Mouse (Mus musculus): ENCODE results near the gene Fscn1. TPM values are rescaled to one million over a fixed set of nuclear protein-coding genes. Genes with fewer than 3 reads are reported as not detected.

Gene Fscn1
- 520 and 537 TPM in 2 replicates for polyA plus RNA-seq (2014; fragmentation: Nextera tagmentation; extraction: Ambion mirVana)

- no peaks in the 10 kb centered on the region for H3K9me3 ChIP-seq (replicated peaks; ENCODE audit: control insufficient read depth, low read length)
- peak; percentile 63 for ATAC-seq (replicated peaks; ENCODE audit: insufficient number of reproducible peaks, low FRiP score, low TSS enrichment, low read depth)
- peak within 1 kb of the TSS; percentile 97 for H3K27ac ChIP-seq (replicated peaks; ENCODE audit: low read depth, low read length)
- H3K4me2 ChIP-seq (ENCODE audit: low read depth, low read length) = peak within 1 kb of the TSS; percentile 89
- no peaks in the 10 kb centered on the region for H3K27me3 ChIP-seq (ENCODE audit: control insufficient read depth, insufficient read depth, low read length)
- H3K4me3 ChIP-seq (ENCODE audit: low read depth, low read length) = peak within 1 kb of the TSS; percentile 100
- H3K4me1 ChIP-seq (ENCODE audit: control insufficient read depth, insufficient read depth, low read length) = peaks cover 3% of the 10 kb centered on the region
- H3K36me3 ChIP-seq (replicated peaks; ENCODE audit: control insufficient read depth, insufficient read depth, low read depth, low read length) = no peaks in the 10 kb centered on the region; the same call in 1 of the 2 replicates
- peak within 1 kb of the TSS; percentile 98 for H3K9ac ChIP-seq (replicated peaks; ENCODE audit: low read length)
- DNase-seq (ENCODE audit: low spot score) = peak; percentile 94
- 7% methylated on average over 44 of the region's 44 CpGs for WGBS
Measured at GRCm38 (mm10) chr5:142959576-142960556, at the start of gene Fscn1. Fscn1 (plus strand) TSS chr5:142960343.

GRCm38 (mm10) chr5:142911629-142912028, 48.5 kb upstream of the Fscn1 start:
- Histone ChIP-seq H3K4me1 (ENCODE audit: control insufficient read depth, insufficient read depth, low read length) (no peaks in the 10 kb centered on the region; the same call in 1 of the 2 replicates), H3K9ac (replicated peaks; ENCODE audit: low read length) (no peak overlapping the region), H3K27ac (replicated peaks; ENCODE audit: low read depth, low read length) (no peak overlapping the region), H3K4me3 (ENCODE audit: low read depth, low read length) (no peak overlapping the region), H3K27me3 (ENCODE audit: control insufficient read depth, insufficient read depth, low read length) (no peaks in the 10 kb centered on the region), H3K9me3 (replicated peaks; ENCODE audit: control insufficient read depth, low read length) (no peaks in the 10 kb centered on the region), H3K36me3 (replicated peaks; ENCODE audit: control insufficient read depth, insufficient read depth, low read depth, low read length) (no peaks in the 10 kb centered on the region), H3K4me2 (ENCODE audit: low read depth, low read length) (no peak overlapping the region)
- ATAC-seq (replicated peaks; ENCODE audit: insufficient number of reproducible peaks, low FRiP score, low TSS enrichment, low read depth) (no peak), DNase-seq (ENCODE audit: low spot score) (no peak)
- WGBS = 76% methylated on average over 2 of the region's 2 CpGs

GRCm38 (mm10) chr5:142912320-142912719, 47.8 kb upstream of the Fscn1 start:
- H3K9me3 ChIP-seq (replicated peaks; ENCODE audit: control insufficient read depth, low read length) = no peaks in the 10 kb centered on the region
- ATAC-seq (replicated peaks; ENCODE audit: insufficient number of reproducible peaks, low FRiP score, low TSS enrichment, low read depth) (no peak), DNase-seq (ENCODE audit: low spot score) (no peak)
- no peak overlapping the region for H3K4me2 ChIP-seq (ENCODE audit: low read depth, low read length)
- H3K4me1 ChIP-seq (ENCODE audit: control insufficient read depth, insufficient read depth, low read length) = no peaks in the 10 kb centered on the region; the same call in 1 of the 2 replicates
- H3K36me3 ChIP-seq (replicated peaks; ENCODE audit: control insufficient read depth, insufficient read depth, low read depth, low read length) = no peaks in the 10 kb centered on the region
- no peak overlapping the region for H3K27ac ChIP-seq (replicated peaks; ENCODE audit: low read depth, low read length)
- H3K27me3 ChIP-seq (ENCODE audit: control insufficient read depth, insufficient read depth, low read length) = no peaks in the 10 kb centered on the region
- no peak overlapping the region for H3K4me3 ChIP-seq (ENCODE audit: low read depth, low read length)
- WGBS = 95% methylated on average over 3 of the region's 3 CpGs
- H3K9ac ChIP-seq (replicated peaks; ENCODE audit: low read length) = no peak overlapping the region

GRCm38 (mm10) chr5:142912739-142913138, 47.4 kb upstream of the Fscn1 start:
- DNase-seq (ENCODE audit: low spot score) = no peak
- 84% methylated on average over 4 of the region's 4 CpGs for WGBS
- H3K27me3 ChIP-seq (ENCODE audit: control insufficient read depth, insufficient read depth, low read length) = no peaks in the 10 kb centered on the region
- no peaks in the 10 kb centered on the region for H3K9me3 ChIP-seq (replicated peaks; ENCODE audit: control insufficient read depth, low read length)
- no peak overlapping the region for H3K27ac ChIP-seq (replicated peaks; ENCODE audit: low read depth, low read length)
- H3K4me2 ChIP-seq (ENCODE audit: low read depth, low read length) = no peak overlapping the region
- H3K4me3 ChIP-seq (ENCODE audit: low read depth, low read length) = no peak overlapping the region
- no peaks in the 10 kb centered on the region for H3K36me3 ChIP-seq (replicated peaks; ENCODE audit: control insufficient read depth, insufficient read depth, low read depth, low read length)
- H3K9ac ChIP-seq (replicated peaks; ENCODE audit: low read length) = no peak overlapping the region
- no peaks in the 10 kb centered on the region; the same call in 1 of the 2 replicates for H3K4me1 ChIP-seq (ENCODE audit: control insufficient read depth, insufficient read depth, low read length)
- no peak for ATAC-seq (replicated peaks; ENCODE audit: insufficient number of reproducible peaks, low FRiP score, low TSS enrichment, low read depth)

- no peaks in the 10 kb centered on the region for H3K4me1 ChIP-seq (ENCODE audit: control insufficient read depth, insufficient read depth, low read length)
- H3K4me3 ChIP-seq (ENCODE audit: low read depth, low read length) = no peak overlapping the region
- H3K9ac ChIP-seq (replicated peaks; ENCODE audit: low read length) = no peak overlapping the region
- no peaks in the 10 kb centered on the region for H3K9me3 ChIP-seq (replicated peaks; ENCODE audit: control insufficient read depth, low read length)
- ATAC-seq (replicated peaks; ENCODE audit: insufficient number of reproducible peaks, low FRiP score, low TSS enrichment, low read depth) = no peak
- no peak overlapping the region for H3K27ac ChIP-seq (replicated peaks; ENCODE audit: low read depth, low read length)
- WGBS = 87% methylated on average over 11 of the region's 11 CpGs
- no peak overlapping the region for H3K4me2 ChIP-seq (ENCODE audit: low read depth, low read length)
- DNase-seq (ENCODE audit: low spot score) = no peak
- H3K36me3 ChIP-seq (replicated peaks; ENCODE audit: control insufficient read depth, insufficient read depth, low read depth, low read length) = no peaks in the 10 kb centered on the region
- H3K27me3 ChIP-seq (ENCODE audit: control insufficient read depth, insufficient read depth, low read length) = no peaks in the 10 kb centered on the region
Measured at GRCm38 (mm10) chr5:142915231-142915630, 44.9 kb upstream of the Fscn1 start.

GRCm38 (mm10) chr5:142916593-142916992, 43.5 kb upstream of the Fscn1 start:
- DNase-seq (ENCODE audit: low spot score) (no peak), ATAC-seq (replicated peaks; ENCODE audit: insufficient number of reproducible peaks, low FRiP score, low TSS enrichment, low read depth) (no peak)
- 74% methylated on average over 7 of the region's 7 CpGs for WGBS

GRCm38 (mm10) chr5:142917402-142917801, 42.7 kb upstream of the Fscn1 start:
- no peak overlapping the region for H3K9ac ChIP-seq (replicated peaks; ENCODE audit: low read length)
- H3K27me3 ChIP-seq (ENCODE audit: control insufficient read depth, insufficient read depth, low read length) = no peaks in the 10 kb centered on the region
- DNase-seq (ENCODE audit: low spot score) (no peak), ATAC-seq (replicated peaks; ENCODE audit: insufficient number of reproducible peaks, low FRiP score, low TSS enrichment, low read depth) (no peak)
- 93% methylated on average over 8 of the region's 8 CpGs for WGBS
- no peaks in the 10 kb centered on the region for H3K4me1 ChIP-seq (ENCODE audit: control insufficient read depth, insufficient read depth, low read length)
- H3K4me2 ChIP-seq (ENCODE audit: low read depth, low read length) = no peak overlapping the region
- H3K27ac ChIP-seq (replicated peaks; ENCODE audit: low read depth, low read length) = no peak overlapping the region
- no peak overlapping the region for H3K4me3 ChIP-seq (ENCODE audit: low read depth, low read length)
- no peaks in the 10 kb centered on the region for H3K9me3 ChIP-seq (replicated peaks; ENCODE audit: control insufficient read depth, low read length)
- no peaks in the 10 kb centered on the region for H3K36me3 ChIP-seq (replicated peaks; ENCODE audit: control insufficient read depth, insufficient read depth, low read depth, low read length)

More at GRCm38 (mm10) chr5:142916593-142916992, 43.5 kb upstream of the Fscn1 start:
- H3K9ac ChIP-seq (replicated peaks; ENCODE audit: low read length) = no peak overlapping the region
- H3K27ac ChIP-seq (replicated peaks; ENCODE audit: low read depth, low read length) = no peak overlapping the region
- no peak overlapping the region for H3K4me2 ChIP-seq (ENCODE audit: low read depth, low read length)
- H3K4me3 ChIP-seq (ENCODE audit: low read depth, low read length) = no peak overlapping the region
- no peaks in the 10 kb centered on the region for H3K27me3 ChIP-seq (ENCODE audit: control insufficient read depth, insufficient read depth, low read length)
- H3K4me1 ChIP-seq (ENCODE audit: control insufficient read depth, insufficient read depth, low read length) = no peaks in the 10 kb centered on the region
- no peaks in the 10 kb centered on the region for H3K36me3 ChIP-seq (replicated peaks; ENCODE audit: control insufficient read depth, insufficient read depth, low read depth, low read length)
- no peaks in the 10 kb centered on the region for H3K9me3 ChIP-seq (replicated peaks; ENCODE audit: control insufficient read depth, low read length)
